17 mouse cellular contexts compared by ENCODE assay signal in genomic region chr5:140992093-140993070, GRCm38 (mm10). TPM values are rescaled to one million over a fixed set of nuclear protein-coding genes. Genes with fewer than 3 reads are reported as not detected.
DNase-seq lines count a peak whose midpoint lies in the region; ATAC-seq and TF ChIP-seq lines count a peak whose summit lies in the region.
"Had no signal": no experiment of that assay in that cellular context is flagged by ENCODE, and none has a peak within 500 bp of the region (broad histone marks: within the 10 kb centered on the region; RNA-seq: fewer than 3 reads in every experiment).

No protein-coding gene starts in this region.

- peak; percentile 80 for ATAC-seq in inflammation-experienced regulatory T-cells, adult 6 months
- ATAC-seq in hindbrain, embryonic 11.5 days (ENCODE audit: low FRiP score), result no peak
- ATAC-seq: forebrain, postnatal 0 days; hindbrain, postnatal 0 days had no signal

- intact Hi-C loops in gastrocnemius, postnatal 36 days (cut with DNase I), result no loop called here

- H3K36me3 ChIP-seq in ES-Bruce4 (ENCODE audit: control insufficient read depth, insufficient read depth, low read length, poor library complexity, severe bottlenecking), result no peaks in the 10 kb centered on the region
- no peaks in the 10 kb centered on the region for H3K36me3 ChIP-seq in hindbrain, embryonic 11.5 days (ENCODE audit: control insufficient read depth, insufficient read depth, low read length)
- H3K36me3 ChIP-seq: embryonic facial prominence, embryonic 12.5 days; heart, embryonic 10.5 days had no signal

- TF ChIP-seq CTCF in ES-Bruce4 (IDR thresholded peaks at IDR 0.05; ENCODE audit: low read depth, low read length), result no peak

- peak; percentile 54 to 55 for DNase-seq in spleen, postnatal 36 days (ENCODE audit: low spot score in 2 of 2)
- DNase-seq in spleen, postnatal 14 days (ENCODE audit: low spot score in 2 of 2), result no peak
- DNase-seq in gastrocnemius, postnatal 36 days, result no peak
- no peak for DNase-seq in kidney, postnatal 10 days
- DNase-seq in hindbrain, embryonic 11.5 days (ENCODE audit: low spot score), result no peak
- DNase-seq: adrenal gland, postnatal 25 days; cerebellum, adult 8-10 months; forebrain, postnatal 0 days; heart, postnatal 14 days; lung, embryonic 14.5 days; midbrain, embryonic 14.5 days had no signal

- 74% methylated on average over 11 of the region's 11 CpGs for WGBS in hindbrain, embryonic 11.5 days

- H3K4me2 ChIP-seq in hindbrain, embryonic 11.5 days (replicated peaks; ENCODE audit: low read depth, low read length), result no peak overlapping the region
- H3K4me2 ChIP-seq: embryonic facial prominence, embryonic 12.5 days; lung, embryonic 14.5 days had no signal

- no peaks in the 10 kb centered on the region for H3K9me3 ChIP-seq in ES-Bruce4 (replicated peaks; ENCODE audit: control insufficient read depth, insufficient read depth, low read length, poor library complexity, severe bottlenecking)
- no peaks in the 10 kb centered on the region for H3K9me3 ChIP-seq in hindbrain, embryonic 11.5 days (ENCODE audit: control insufficient read depth, low read length)
- H3K9me3 ChIP-seq: embryonic facial prominence, embryonic 12.5 days; heart, embryonic 10.5 days had no signal

- H3K9ac ChIP-seq in ES-Bruce4 (ENCODE audit: low read depth, poor library complexity, severe bottlenecking), result no peak overlapping the region
- H3K9ac ChIP-seq in hindbrain, embryonic 11.5 days (ENCODE audit: low read depth, low read length), result no peak overlapping the region
- H3K9ac ChIP-seq: embryonic facial prominence, embryonic 12.5 days; forebrain, postnatal 0 days; lung, embryonic 14.5 days had no signal

- no peaks in the 10 kb centered on the region for H3K4me1 ChIP-seq in ES-Bruce4 (ENCODE audit: control insufficient read depth, insufficient read depth, low read length)
- no peaks in the 10 kb centered on the region for H3K4me1 ChIP-seq in hindbrain, embryonic 11.5 days (replicated peaks; ENCODE audit: control insufficient read depth, insufficient read depth, low read length)
- H3K4me1 ChIP-seq: heart, embryonic 10.5 days had no signal

- TF ChIP-seq EP300 in ES-Bruce4 (IDR thresholded peaks at IDR 0.05; ENCODE audit: insufficient read depth, low read depth, low read length), result 0 out of 2 replicates have a peak, but pooled peaks have one; percentile 6

- no peak overlapping the region for H3K4me3 ChIP-seq in ES-Bruce4 (ENCODE audit: low read depth, low read length)
- H3K4me3 ChIP-seq in hindbrain, embryonic 11.5 days (ENCODE audit: low read depth, low read length), result no peak overlapping the region
- H3K4me3 ChIP-seq: embryonic facial prominence, embryonic 12.5 days; heart, embryonic 10.5 days had no signal

- H3K27ac ChIP-seq in ES-Bruce4 (ENCODE audit: insufficient read depth, low read length), result no peak overlapping the region
- no peak overlapping the region for H3K27ac ChIP-seq in hindbrain, embryonic 11.5 days (ENCODE audit: low read depth, low read length)
- H3K27ac ChIP-seq: embryonic facial prominence, embryonic 12.5 days; heart, embryonic 10.5 days; hindbrain, postnatal 0 days; macrophage had no signal

- H3K27me3 ChIP-seq in ES-Bruce4 (ENCODE audit: control insufficient read depth, insufficient read depth, low read length, poor library complexity, severe bottlenecking), result no peaks in the 10 kb centered on the region
- H3K27me3 ChIP-seq in hindbrain, embryonic 11.5 days (ENCODE audit: control insufficient read depth, insufficient read depth, low read length), result no peaks in the 10 kb centered on the region
- H3K27me3 ChIP-seq: embryonic facial prominence, embryonic 12.5 days had no signal

- TF ChIP-seq POLR2A in ES-Bruce4 (IDR thresholded peaks at IDR 0.05; ENCODE audit: insufficient read depth, low read length), result no peak

RNA-seq across cellular contexts. Expression of gene Card11, which starts 8.0 kb away (rescaled TPM):
- polyA plus RNA-seq in ES-Bruce4 (2011; ENCODE audit: insufficient read depth, insufficient read length, low read depth, missing spikeins), result not detected in 2 replicates
- polyA plus RNA-seq in inflammation-experienced regulatory T-cells, adult 6 months (2017; shearing (Covaris generic)), result 10 to 100 TPM; 43.2 to 53.9 (median 51.8) TPM
- 1 to 10 TPM in 1 of 2 experiments, under 1 TPM in 1; 0.51 to 1.1 TPM for total RNA-seq in gastrocnemius, postnatal 36 days (2021)
- polyA plus RNA-seq in hindbrain, embryonic 11.5 days (2014; fragmentation: Nextera tagmentation; extraction: Ambion mirVana), result 0.14 TPM in 1 of 2 replicates, not detected in the other
- total RNA-seq: forebrain, postnatal 0 days; hindbrain, postnatal 0 days had no signal
- polyA plus RNA-seq: forebrain, postnatal 0 days had no signal

Comparison
In these comparisons a context has a peak if more than half of its experiments do, and no peak if none do; other contexts are left out.
1. DNase-seq: peak in spleen, postnatal 36 days (2 of 2); none in spleen, postnatal 14 days (0 of 2), gastrocnemius, postnatal 36 days (0 of 2), kidney, postnatal 10 days (single experiment) and hindbrain, embryonic 11.5 days (single experiment).
2. RNA of gene Card11, which starts 8.0 kb away (polyA plus RNA-seq): 43.2 to 53.9 TPM in inflammation-experienced regulatory T-cells, adult 6 months; 0.14 TPM in hindbrain, embryonic 11.5 days and not detected in ES-Bruce4; every median in the first group is over 10 times any median in the second.